Mouse (Mus musculus) heart, embryonic 14.5 days (tissue): ENCODE measurements at regions not wholly inside any gene's neighbourhood (a gene's known extent, or its start where the extent isn't known, plus 50 kb on each side); places are given as distances from the start of the nearest gene placed in this dataset.

Experiments used
- ATAC-seq: fragments of 200-750 bp; cut with Nextera tagmentation; 2 replicates; pipeline ENCODE4 v1.8.0; 2017; ENCODE audit warnings: low read depth, moderate TSS enrichment; ENCODE audit not compliant: insufficient number of reproducible peaks, insufficient read depth, low FRiP score
- H3K27ac ChIP-seq, 2 experiments: fragments of 200-500 bp in 1 of 2; fragments of 300-500 bp in 1 of 2; sonication (generic) in 1 of 2; replicated peaks in 1 of 2; 2 replicates each; pipeline ENCODE4 v1.5.1; 2012 to 2014; ENCODE audit warnings: low read depth in 2 of 2, low read length in 2 of 2, control low read depth in 1 of 2, mild to moderate bottlenecking in 1 of 2, mixed read lengths in 1 of 2; ENCODE audit not compliant: control insufficient read depth in 1 of 2, insufficient read depth in 1 of 2
- H3K27me3 ChIP-seq: fragments of 300-500 bp; sonication (generic); 2 replicates; pipeline ENCODE4 v1.6.1; 2014; ENCODE audit warnings: mild to moderate bottlenecking, low read length, control low read depth; ENCODE audit not compliant: control insufficient read depth, insufficient read depth
- H3K36me3 ChIP-seq: fragments of 300-500 bp; sonication (generic); 2 replicates; pipeline ENCODE4 v1.6.1; 2014; ENCODE audit warnings: mild to moderate bottlenecking, control low read depth, low read length, mixed read lengths; ENCODE audit not compliant: control insufficient read depth, insufficient read depth
- H3K4me1 ChIP-seq, 2 experiments: fragments of 200-500 bp in 1 of 2; fragments of 300-500 bp in 1 of 2; sonication (generic) in 1 of 2; 2 replicates each; pipeline ENCODE4 v1.6.1; 2012 to 2014; ENCODE audit warnings: low read length in 2 of 2, control low read depth in 1 of 2, mixed read lengths in 1 of 2; ENCODE audit not compliant: control insufficient read depth in 2 of 2, insufficient read depth in 2 of 2
- H3K4me2 ChIP-seq: fragments of 300-500 bp; sonication (generic); 2 replicates; pipeline ENCODE4 v1.6.1; 2014; ENCODE audit warnings: mild to moderate bottlenecking, low read length
- H3K4me3 ChIP-seq, 2 experiments: fragments of 200-500 bp in 1 of 2; fragments of 300-500 bp in 1 of 2; sonication (generic) in 1 of 2; 2 replicates each; pipeline ENCODE4 v1.5.1; 2012 to 2014; ENCODE audit warnings: low read length in 2 of 2, mild to moderate bottlenecking in 2 of 2, control low read depth in 1 of 2, low read depth in 1 of 2, moderate library complexity in 1 of 2; ENCODE audit not compliant: control insufficient read depth in 1 of 2, insufficient read depth in 1 of 2
- H3K9ac ChIP-seq: fragments of 300-500 bp; sonication (generic); 2 replicates; pipeline ENCODE4 v1.6.1; 2014; ENCODE audit warnings: mild to moderate bottlenecking, low read length
- H3K9me3 ChIP-seq: fragments of 300-500 bp; sonication (generic); 2 replicates; pipeline ENCODE4 v1.6.1; 2016; ENCODE audit warnings: low read length, control low read depth; ENCODE audit not compliant: control insufficient read depth
- WGBS: fragments of 180-500 bp; shearing (Covaris S2); extraction: QIAGEN DNeasy Blood & Tissue Kit; methylation state at CpG from one replicate; pipeline ENCODE4 v1.1.7; 2014; 5-methylcytosine and 5-hydroxymethylcytosine counted together

- Histone ChIP-seq H3K4me2 (no peak overlapping the region), H3K36me3 (no peaks in the 10 kb centered on the region), H3K9ac (no peak overlapping the region), H3K4me3 (no peak overlapping the region), H3K27me3 (no peaks in the 10 kb centered on the region), H3K4me1 (no peaks in the 10 kb centered on the region), H3K27ac (no peak overlapping the region), H3K9me3 (no peaks in the 10 kb centered on the region; the same call in 1 of the 2 replicates)
- ATAC-seq: no peak
These were observed 2890.5 kb upstream of the Gm12353 start for GRCm38 (mm10) chr4:16714796-16715195.

- ATAC-seq: no peak
- H3K36me3 ChIP-seq: no peaks in the 10 kb centered on the region
- 62% methylated on average over 3 of the region's 3 CpGs for WGBS
- H3K4me1 ChIP-seq: no peaks in the 10 kb centered on the region
- no peak overlapping the region for H3K27ac ChIP-seq
- no peak overlapping the region for H3K4me2 ChIP-seq
- no peaks in the 10 kb centered on the region for H3K27me3 ChIP-seq
- no peak overlapping the region for H3K9ac ChIP-seq
- H3K4me3 ChIP-seq: no peak overlapping the region
- H3K9me3 ChIP-seq: no peaks in the 10 kb centered on the region
These were observed 2865.5 kb upstream of the Gm12353 start for GRCm38 (mm10) chr4:16739785-16740184.
